Mouse (Mus musculus) midbrain, embryonic 12.5 days (tissue): Measurements from ENCODE around the gene Znrf3. TPM values are rescaled to one million over a fixed set of nuclear protein-coding genes. Genes with fewer than 3 reads are reported as not detected.
A peak's percentile ranks its signal among the peaks of the same experiment; 100 is the strongest.

ENCODE experiments used
- ATAC-seq: fragments of 200-750 bp; cut with Nextera tagmentation; 2 replicates; pipeline ENCODE4 v1.8.0; 2017; ENCODE audit warnings: low read depth, moderate TSS enrichment, moderate library complexity; ENCODE audit not compliant: low FRiP score
- H3K27ac ChIP-seq: fragments of 300-500 bp; sonication (generic); replicated peaks from 2 replicates; pipeline ENCODE4 v1.5.1; 2016; ENCODE audit warnings: mild to moderate bottlenecking
- H3K27me3 ChIP-seq: fragments of 300-500 bp; sonication (generic); 2 replicates; pipeline ENCODE4 v1.6.1; 2016; ENCODE audit warnings: mild to moderate bottlenecking
- H3K36me3 ChIP-seq: fragments of 300-500 bp; sonication (generic); 2 replicates; pipeline ENCODE4 v1.6.1; 2016
- H3K4me1 ChIP-seq: fragments of 300-500 bp; sonication (generic); 2 replicates; pipeline ENCODE4 v1.6.1; 2016
- H3K4me2 ChIP-seq: fragments of 300-500 bp; sonication (generic); replicated peaks from 2 replicates; pipeline ENCODE4 v1.6.1; 2016; ENCODE audit warnings: mild to moderate bottlenecking, moderate library complexity
- H3K4me3 ChIP-seq: fragments of 300-500 bp; sonication (generic); 2 replicates; pipeline ENCODE4 v1.5.1; 2016; ENCODE audit warnings: mild to moderate bottlenecking
- H3K9ac ChIP-seq: fragments of 300-500 bp; sonication (generic); replicated peaks from 2 replicates; pipeline ENCODE4 v1.6.1; 2016; ENCODE audit warnings: mild to moderate bottlenecking, moderate library complexity
- H3K9me3 ChIP-seq: fragments of 300-500 bp; sonication (generic); 2 replicates; pipeline ENCODE4 v1.6.1; 2016; ENCODE audit warnings: mild to moderate bottlenecking
- WGBS: fragments of 180-500 bp; shearing (Covaris S2); methylation state at CpG from one replicate; pipeline ENCODE4 v1.1.7; 2016; 5-methylcytosine and 5-hydroxymethylcytosine counted together
- polyA plus RNA-seq: library from polyadenylated mRNA; unstranded; fragments of >200 nt; fragmentation: Nextera tagmentation; extraction: Ambion mirVana; gene quantifications from 2 replicates; pipeline ENCODE4 v1.2.1, GENCODE M21; 2016

Znrf3 gene
- polyA plus RNA-seq, 1 experiment from 2014 or later, result 8.8 TPM

- no peak overlapping the region for H3K4me3 ChIP-seq
- H3K27ac ChIP-seq, result no peak overlapping the region
- no peaks in the 10 kb centered on the region for H3K9me3 ChIP-seq
- H3K9ac ChIP-seq, result no peak overlapping the region
- H3K4me2 ChIP-seq, result no peak overlapping the region
- no peak for ATAC-seq
- WGBS, result 15% methylated on average over 5 of the region's 5 CpGs
- no peaks in the 10 kb centered on the region for H3K36me3 ChIP-seq
- no peaks in the 10 kb centered on the region for H3K27me3 ChIP-seq
- no peaks in the 10 kb centered on the region for H3K4me1 ChIP-seq
These were observed 29.5 kb upstream of the Znrf3 start for GRCm38 (mm10) chr11:5474130-5474529.

GRCm38 (mm10) chr11:5470055-5470454, 25.4 kb upstream of the Znrf3 start:
- ATAC-seq, result no peak
- no peak overlapping the region for H3K4me3 ChIP-seq
- no peaks in the 10 kb centered on the region for H3K36me3 ChIP-seq
- no peak overlapping the region for H3K27ac ChIP-seq
- no peak overlapping the region for H3K4me2 ChIP-seq
- no peaks in the 10 kb centered on the region for H3K9me3 ChIP-seq
- WGBS, result 79% methylated on average over 3 of the region's 3 CpGs
- H3K4me1 ChIP-seq, result no peaks in the 10 kb centered on the region
- no peak overlapping the region for H3K9ac ChIP-seq
- H3K27me3 ChIP-seq, result no peaks in the 10 kb centered on the region

- no peak overlapping the region for H3K4me3 ChIP-seq
- no peak for ATAC-seq
- no peaks in the 10 kb centered on the region for H3K9me3 ChIP-seq
- no peaks in the 10 kb centered on the region for H3K4me1 ChIP-seq
- H3K27ac ChIP-seq, result no peak overlapping the region
- H3K36me3 ChIP-seq, result no peaks in the 10 kb centered on the region
- WGBS, result 78% methylated on average over 3 of the region's 3 CpGs
- no peak overlapping the region for H3K4me2 ChIP-seq
- no peak overlapping the region for H3K9ac ChIP-seq
- H3K27me3 ChIP-seq, result no peaks in the 10 kb centered on the region
These were observed 24.4 kb upstream of the Znrf3 start for GRCm38 (mm10) chr11:5469084-5469483.

- no peak overlapping the region for H3K27ac ChIP-seq
- WGBS, result 47% methylated on average over 2 of the region's 2 CpGs
- H3K36me3 ChIP-seq, result no peaks in the 10 kb centered on the region
- no peaks in the 10 kb centered on the region for H3K9me3 ChIP-seq
- no peak overlapping the region for H3K4me3 ChIP-seq
- no peak for ATAC-seq
- no peak overlapping the region for H3K4me2 ChIP-seq
- H3K9ac ChIP-seq, result no peak overlapping the region
- H3K4me1 ChIP-seq, result no peaks in the 10 kb centered on the region
- H3K27me3 ChIP-seq, result no peaks in the 10 kb centered on the region
These were observed 23.8 kb upstream of the Znrf3 start for GRCm38 (mm10) chr11:5468471-5468870.

GRCm38 (mm10) chr11:5451923-5452322, 7.3 kb upstream of the Znrf3 start:
- no peak overlapping the region for H3K9ac ChIP-seq
- H3K9me3 ChIP-seq, result no peaks in the 10 kb centered on the region
- no peak for ATAC-seq
- no peak overlapping the region for H3K27ac ChIP-seq
- no peaks in the 10 kb centered on the region for H3K36me3 ChIP-seq
- H3K27me3 ChIP-seq, result no peaks in the 10 kb centered on the region
- no peak overlapping the region for H3K4me2 ChIP-seq
- 78% methylated on average over 6 of the region's 6 CpGs for WGBS
- no peak overlapping the region for H3K4me3 ChIP-seq
- H3K4me1 ChIP-seq, result no peaks in the 10 kb centered on the region

- no peak for ATAC-seq
- WGBS, result 78% methylated on average over 4 of the region's 4 CpGs
- Histone ChIP-seq H3K36me3 (no peaks in the 10 kb centered on the region), H3K4me1 (no peaks in the 10 kb centered on the region), H3K27me3 (0 out of 2 replicates have a peak, but pooled peaks cover under 1% of the 10 kb centered on the region), H3K4me2 (no peak overlapping the region), H3K9me3 (no peaks in the 10 kb centered on the region), H3K9ac (no peak overlapping the region), H3K4me3 (no peak overlapping the region), H3K27ac (no peak overlapping the region)
These were observed 6.7 kb upstream of the Znrf3 start for GRCm38 (mm10) chr11:5451341-5451740.

GRCm38 (mm10) chr11:5450701-5451100, 6.1 kb upstream of the Znrf3 start:
- ATAC-seq, result no peak
- no peak overlapping the region for H3K27ac ChIP-seq
- WGBS, result 82% methylated on average over 4 of the region's 4 CpGs
- H3K27me3 ChIP-seq, result peaks cover 6% of the 10 kb centered on the region; the same call in 1 of the 2 replicates
- no peaks in the 10 kb centered on the region for H3K9me3 ChIP-seq
- no peak overlapping the region for H3K4me3 ChIP-seq
- no peaks in the 10 kb centered on the region for H3K4me1 ChIP-seq
- H3K36me3 ChIP-seq, result no peaks in the 10 kb centered on the region
- no peak overlapping the region for H3K9ac ChIP-seq
- no peak overlapping the region for H3K4me2 ChIP-seq

GRCm38 (mm10) chr11:5445452-5445953, 856 bp upstream of the Znrf3 start:
- no peak overlapping the region for H3K27ac ChIP-seq
- no peaks in the 10 kb centered on the region for H3K9me3 ChIP-seq
- peaks cover 6% of the 10 kb centered on the region; the same call in 1 of the 2 replicates for H3K27me3 ChIP-seq
- H3K4me1 ChIP-seq, result peaks cover 26% of the 10 kb centered on the region
- peak overlapping the region; percentile 78 for H3K4me2 ChIP-seq
- no peaks in the 10 kb centered on the region for H3K36me3 ChIP-seq
- H3K4me3 ChIP-seq, result peak overlapping the region; percentile 81
- ATAC-seq, result no peak; the same call in 1 of the 2 replicates
- no peak overlapping the region for H3K9ac ChIP-seq
- WGBS, result 18% methylated on average over 11 of the region's 11 CpGs

GRCm38 (mm10) chr11:5444234-5444598, 431 bp downstream of the Znrf3 start:
- under 1% methylated on average over 29 of the region's 57 CpGs for WGBS
- ATAC-seq, result peak; percentile 74
- Histone ChIP-seq H3K9ac (peak overlapping the region; percentile 82), H3K4me2 (peak overlapping the region; percentile 78), H3K27ac (peak overlapping the region; percentile 74), H3K27me3 (peaks cover 6% of the 10 kb centered on the region; the same call in 1 of the 2 replicates), H3K4me1 (peaks cover 28% of the 10 kb centered on the region), H3K36me3 (no peaks in the 10 kb centered on the region), H3K4me3 (peak overlapping the region; percentile 81), H3K9me3 (no peaks in the 10 kb centered on the region)

GRCm38 (mm10) chr11:5443511-5444233, 975 bp downstream of the Znrf3 start:
- Histone ChIP-seq H3K4me1 (peaks cover 28% of the 10 kb centered on the region), H3K9ac (peak overlapping the region; percentile 82), H3K27me3 (peaks cover 6% of the 10 kb centered on the region; the same call in 1 of the 2 replicates), H3K27ac (peak overlapping the region; percentile 74), H3K4me3 (peak overlapping the region; percentile 81), H3K9me3 (no peaks in the 10 kb centered on the region), H3K36me3 (no peaks in the 10 kb centered on the region), H3K4me2 (peak overlapping the region; percentile 78)
- WGBS, result under 1% methylated on average over 38 of the region's 38 CpGs
- peak; percentile 38; the same call in 1 of the 2 replicates for ATAC-seq

- Histone ChIP-seq H3K27ac (no peak overlapping the region), H3K4me1 (peaks cover 28% of the 10 kb centered on the region), H3K36me3 (no peaks in the 10 kb centered on the region), H3K4me2 (peak overlapping the region; percentile 78), H3K9me3 (no peaks in the 10 kb centered on the region), H3K9ac (peak overlapping the region; percentile 82; the same call in 1 of the 2 replicates), H3K4me3 (peak overlapping the region; percentile 81), H3K27me3 (peaks cover 6% of the 10 kb centered on the region; the same call in 1 of the 2 replicates)
- ATAC-seq, result no peak
- WGBS, result 16% methylated on average over 3 of the region's 3 CpGs
These were observed 2.0 kb downstream of the Znrf3 start for GRCm38 (mm10) chr11:5442590-5443021.

- H3K9me3 ChIP-seq, result no peaks in the 10 kb centered on the region
- H3K4me1 ChIP-seq, result peaks cover 17% of the 10 kb centered on the region
- no peak overlapping the region for H3K27ac ChIP-seq
- no peaks in the 10 kb centered on the region for H3K36me3 ChIP-seq
- WGBS, result 84% methylated on average over 2 of the region's 2 CpGs
- no peak overlapping the region for H3K9ac ChIP-seq
- no peak for ATAC-seq
- H3K4me3 ChIP-seq, result no peak overlapping the region
- no peak overlapping the region for H3K4me2 ChIP-seq
- H3K27me3 ChIP-seq, result no peaks in the 10 kb centered on the region
These were observed 7.0 kb downstream of the Znrf3 start for GRCm38 (mm10) chr11:5437646-5438045.
